Mouse (Mus musculus) lung, embryonic 16.5 days (tissue): ENCODE data around the gene Rnf224. TPM values are rescaled to one million over a fixed set of nuclear protein-coding genes. Genes with fewer than 3 reads are reported as not detected.

Experiments used
- ATAC-seq: fragments of 200-750 bp; cut with Nextera tagmentation; 2 replicates; pipeline ENCODE4 v1.8.0; 2017; ENCODE audit warnings: low read depth, mild to moderate bottlenecking, moderate library complexity
- H3K27ac ChIP-seq: fragments of 300-500 bp; sonication (generic); 2 replicates; pipeline ENCODE4 v1.5.1; 2014; ENCODE audit warnings: mild to moderate bottlenecking, control low read depth, low read length
- H3K27me3 ChIP-seq: fragments of 300-500 bp; sonication (generic); 2 replicates; pipeline ENCODE4 v1.6.1; 2014; ENCODE audit warnings: low read depth, low read length, mixed read lengths; ENCODE audit not compliant: control insufficient read depth, insufficient read depth
- H3K36me3 ChIP-seq: fragments of 300-500 bp; sonication (generic); 2 replicates; pipeline ENCODE4 v1.6.1; 2014; ENCODE audit warnings: low read length; ENCODE audit not compliant: control insufficient read depth, insufficient read depth
- H3K4me1 ChIP-seq: fragments of 300-500 bp; sonication (generic); replicated peaks from 2 replicates; pipeline ENCODE4 v1.6.1; 2014; ENCODE audit warnings: low read length, mixed read lengths; ENCODE audit not compliant: control insufficient read depth, insufficient read depth
- H3K4me2 ChIP-seq: fragments of 300-500 bp; sonication (generic); 2 replicates; pipeline ENCODE4 v1.6.1; 2014; ENCODE audit warnings: low read depth, low read length, control low read depth
- H3K4me3 ChIP-seq: fragments of 300-500 bp; sonication (generic); 2 replicates; pipeline ENCODE4 v1.5.1; 2014; ENCODE audit warnings: mild to moderate bottlenecking, low read length, control low read depth
- H3K9ac ChIP-seq: fragments of 300-500 bp; sonication (generic); 2 replicates; pipeline ENCODE4 v1.6.1; 2014; ENCODE audit warnings: low read length, control low read depth
- H3K9me3 ChIP-seq: fragments of 300-500 bp; sonication (generic); 2 replicates; pipeline ENCODE4 v1.6.1; 2016; ENCODE audit warnings: low read length; ENCODE audit not compliant: control insufficient read depth
- WGBS: fragments of 180-500 bp; shearing (Covaris S2); extraction: QIAGEN DNeasy Blood & Tissue Kit; methylation state at CpG from one replicate; pipeline ENCODE4 v1.1.7; 2014; 5-methylcytosine and 5-hydroxymethylcytosine counted together
- polyA plus RNA-seq: library from polyadenylated mRNA; unstranded; fragments of >200 nt; fragmentation: Nextera tagmentation; extraction: Ambion mirVana; gene quantifications from 2 replicates; pipeline ENCODE4 v1.2.1, GENCODE M21; 2015

Rnf224 gene
- polyA plus RNA-seq, 1 experiment from 2014 or later = not detected

DNA sequence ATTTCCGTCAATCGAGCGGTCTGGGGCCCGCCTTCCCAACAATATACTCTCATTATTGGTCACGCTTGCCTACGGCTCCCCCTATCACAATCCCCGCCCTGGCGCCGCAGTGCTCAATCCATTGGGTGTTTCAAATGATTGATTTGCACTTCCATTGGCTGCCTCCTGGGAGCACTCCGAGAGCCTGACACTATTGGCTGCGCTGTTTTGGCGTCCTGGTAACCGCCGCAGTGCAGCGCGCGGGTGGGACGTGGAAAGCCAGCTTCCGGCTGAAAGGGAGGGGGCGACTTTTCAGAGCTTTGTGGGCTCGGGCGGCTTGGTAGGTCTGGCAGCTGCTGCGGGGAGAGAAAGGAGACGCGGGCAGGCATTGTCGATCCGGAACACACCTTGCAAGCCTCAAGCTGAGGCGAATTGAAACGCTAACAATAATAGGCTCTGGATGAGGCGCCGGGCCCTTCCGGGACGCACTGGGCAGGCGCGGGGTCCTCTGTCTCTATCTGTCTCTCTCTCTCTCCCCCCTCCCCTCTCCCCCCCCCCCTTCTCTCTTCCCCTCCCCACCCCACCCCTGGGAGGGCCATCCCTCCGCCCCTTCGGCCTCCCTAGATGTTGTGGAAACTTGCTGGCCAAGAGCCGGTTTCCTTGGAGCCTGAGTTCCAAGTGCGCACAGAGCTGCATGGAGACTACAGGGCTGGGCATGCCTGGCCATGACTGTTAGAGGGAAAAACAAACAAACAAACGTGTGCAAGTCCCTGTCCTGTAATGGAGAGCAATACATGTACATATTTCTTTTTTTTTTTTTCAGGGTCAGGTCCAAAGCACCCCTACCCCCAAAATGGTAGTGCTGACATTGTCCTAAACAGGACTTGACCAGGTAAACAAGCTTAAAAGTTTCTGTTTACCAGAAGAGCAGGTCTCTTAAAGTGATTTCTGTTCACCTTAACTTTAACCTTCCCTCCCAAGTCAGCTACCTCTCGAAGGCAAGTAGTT is 11.5 kb downstream of the Rnf224 start:
- Histone ChIP-seq H3K27ac (peak overlapping the region; percentile 99), H3K4me2 (peak overlapping the region; percentile 49), H3K36me3 (peaks cover 7% of the 10 kb centered on the region), H3K9me3 (no peaks in the 10 kb centered on the region), H3K27me3 (no peaks in the 10 kb centered on the region), H3K4me3 (peak overlapping the region; percentile 87), H3K9ac (peak overlapping the region; percentile 76), H3K4me1 (peaks cover 20% of the 10 kb centered on the region)
- peak; percentile 95 for ATAC-seq
- WGBS = 2% methylated on average over 41 of the region's 41 CpGs

DNA sequence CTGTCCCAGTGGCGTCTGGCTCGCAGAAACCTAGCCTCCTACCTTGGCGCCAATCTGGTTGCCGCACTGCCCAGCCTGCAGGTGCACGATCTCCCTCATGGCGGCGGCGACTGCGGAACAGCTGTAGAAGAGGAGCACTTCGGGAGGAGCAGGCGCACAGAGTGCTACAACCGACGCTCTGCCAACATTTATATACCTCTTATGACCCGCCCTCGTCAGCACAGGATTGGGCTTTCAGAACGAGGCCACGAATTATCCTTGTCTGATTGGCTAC is 12.2 kb downstream of the Rnf224 start, which contains the start of gene Tubb4b:
Gene Tubb4b, minus strand, starts transcription at position 211 of the 274 bp plus-strand sequence.
- ATAC-seq = no peak
- H3K4me2 ChIP-seq = peak within 1 kb of the TSS; percentile 90
- WGBS = under 1% methylated on average over 17 of the region's 17 CpGs

DNA sequence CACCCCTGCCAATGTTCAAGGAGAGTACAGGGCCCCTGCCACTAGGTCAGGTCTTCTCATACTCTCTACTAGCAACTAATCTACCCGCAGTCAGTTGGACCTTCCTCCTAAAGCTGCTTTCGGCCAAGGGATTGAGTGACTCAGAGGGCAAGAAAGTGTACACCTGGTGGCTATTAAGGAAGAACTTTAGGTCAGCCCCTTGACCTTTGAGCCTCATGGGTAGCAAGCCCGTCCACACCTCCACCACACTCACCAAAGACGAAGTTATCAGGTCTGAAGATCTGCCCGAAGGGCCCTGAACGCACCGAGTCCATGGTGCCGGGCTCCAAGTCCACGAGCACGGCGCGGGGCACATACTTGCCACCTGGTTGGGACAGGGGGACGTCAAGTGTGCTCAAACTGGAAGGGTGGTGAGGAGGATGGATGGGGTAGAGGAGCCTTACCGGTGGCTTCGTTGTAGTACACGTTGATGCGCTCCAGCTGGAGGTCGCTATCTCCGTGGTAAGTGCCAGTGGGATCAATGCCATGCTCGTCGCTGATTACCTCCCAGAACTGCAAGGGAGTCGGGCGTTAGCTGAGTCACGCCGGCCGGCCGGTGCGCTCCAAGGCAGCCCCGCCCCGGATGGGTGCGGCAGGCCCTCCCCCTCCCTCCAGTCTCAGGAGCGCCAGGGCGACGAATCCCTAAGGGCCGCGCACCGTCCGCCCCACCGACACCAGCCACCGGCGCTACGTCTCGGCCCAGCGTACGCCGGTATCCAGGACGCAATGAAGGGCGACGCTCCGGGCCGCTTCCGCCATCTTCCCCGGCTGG is 12.7 kb downstream of the Rnf224 start:
- ATAC-seq = peak; percentile 45
- under 1% methylated on average over 50 of the region's 53 CpGs for WGBS
- Histone ChIP-seq H3K4me3 (peak overlapping the region; percentile 87), H3K4me2 (peak overlapping the region; percentile 90), H3K27ac (peak overlapping the region; percentile 97), H3K4me1 (peaks cover 19% of the 10 kb centered on the region), H3K9ac (peak overlapping the region; percentile 85), H3K36me3 (peaks cover 7% of the 10 kb centered on the region), H3K27me3 (no peaks in the 10 kb centered on the region), H3K9me3 (no peaks in the 10 kb centered on the region)

More for the DNA sequence above, 12.2 kb downstream of the Rnf224 start, which contains the start of gene Tubb4b:
- Histone ChIP-seq H3K9ac (peak within 1 kb of the TSS; percentile 85), H3K4me3 (peak within 1 kb of the TSS; percentile 87), H3K36me3 (peaks cover 7% of the 10 kb centered on the region), H3K4me1 (peaks cover 20% of the 10 kb centered on the region), H3K27ac (peak within 1 kb of the TSS; percentile 99), H3K27me3 (no peaks in the 10 kb centered on the region), H3K9me3 (no peaks in the 10 kb centered on the region)

DNA sequence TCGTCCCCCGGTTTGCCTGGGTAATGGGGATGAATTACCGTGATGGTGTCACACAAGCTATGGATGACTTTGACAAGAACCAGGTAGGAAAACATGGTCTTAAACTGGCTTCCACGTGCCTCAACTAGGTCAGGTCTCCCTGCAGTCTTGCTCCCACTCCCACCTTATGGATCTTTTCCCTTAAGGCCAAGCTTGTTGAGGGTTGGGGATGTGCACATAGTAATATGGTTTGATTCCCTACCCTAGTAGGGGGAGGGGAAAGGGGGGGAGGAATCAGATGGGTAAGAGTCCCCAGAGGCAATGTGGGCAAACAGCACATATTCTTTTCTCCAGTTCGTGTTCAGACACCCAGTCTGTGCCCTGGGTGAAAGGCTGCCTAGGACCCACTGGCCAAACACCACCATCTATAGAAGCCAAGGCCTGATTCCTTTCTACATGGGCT is 15.2 kb downstream of the Rnf224 start:
- Histone ChIP-seq H3K36me3 (peaks cover 7% of the 10 kb centered on the region), H3K27ac (no peak overlapping the region), H3K27me3 (no peaks in the 10 kb centered on the region), H3K4me3 (no peak overlapping the region), H3K9me3 (no peaks in the 10 kb centered on the region), H3K4me2 (no peak overlapping the region), H3K9ac (no peak overlapping the region), H3K4me1 (peaks cover 11% of the 10 kb centered on the region)
- 70% methylated on average over 5 of the region's 5 CpGs for WGBS
- ATAC-seq = no peak

DNA sequence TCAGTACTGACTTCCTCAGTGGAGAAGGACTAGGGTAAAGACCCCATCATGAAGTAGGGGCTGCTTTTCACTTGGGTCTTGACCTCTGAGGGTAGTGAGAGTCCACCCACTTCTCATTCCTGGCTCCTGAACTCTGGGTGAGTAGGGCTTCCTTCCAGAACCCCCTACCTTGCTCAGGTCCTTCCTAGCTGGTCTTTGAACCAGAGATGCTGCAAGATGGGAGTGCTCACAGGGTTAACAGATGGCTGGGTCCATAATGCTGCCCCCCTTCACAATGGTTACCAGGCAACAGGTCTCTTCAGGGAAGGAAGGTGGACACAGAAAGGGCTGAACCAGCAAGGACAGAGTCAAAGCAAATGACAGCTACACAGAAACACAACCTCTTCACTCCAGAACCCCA is 18.1 kb downstream of the Rnf224 start, which contains the start of gene Fam166a:
Gene Fam166a, plus strand, starts transcription at position 301 of the 400 bp plus-strand sequence.
- no peak within 1 kb of the TSS for H3K4me3 ChIP-seq
- no peak within 1 kb of the TSS for H3K4me2 ChIP-seq
- H3K27me3 ChIP-seq = no peaks in the 10 kb centered on the region
- H3K36me3 ChIP-seq = peaks cover 7% of the 10 kb centered on the region
- H3K9me3 ChIP-seq = no peaks in the 10 kb centered on the region
- no peak within 1 kb of the TSS for H3K27ac ChIP-seq
- H3K9ac ChIP-seq = no peak within 1 kb of the TSS
- no peak for ATAC-seq
- H3K4me1 ChIP-seq = peaks cover 3% of the 10 kb centered on the region

DNA sequence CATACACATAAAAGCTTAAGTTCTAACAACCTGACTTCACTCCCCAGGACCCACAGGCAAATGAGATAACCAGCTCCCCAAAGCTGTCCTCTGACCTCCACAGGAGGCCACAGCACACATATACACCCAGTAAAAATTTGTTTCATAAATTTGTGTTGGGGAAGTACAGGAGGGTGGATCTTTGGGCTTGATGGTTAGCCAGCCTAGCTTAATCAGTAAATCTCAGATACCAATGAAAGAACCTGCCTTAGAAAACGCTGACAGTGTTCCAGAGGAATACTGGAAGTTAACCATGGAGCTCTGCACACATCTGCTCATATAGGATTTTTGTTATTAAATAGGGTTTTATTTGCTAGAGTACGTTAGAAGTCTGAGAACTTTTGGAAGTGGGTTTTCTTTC is 18.9 kb downstream of the Rnf224 start:
- no peaks in the 10 kb centered on the region for H3K9me3 ChIP-seq
- 53% methylated on average over 2 of the region's 2 CpGs for WGBS
- H3K9ac ChIP-seq = no peak overlapping the region
- no peak overlapping the region for H3K4me3 ChIP-seq
- no peak overlapping the region for H3K4me2 ChIP-seq
- no peaks in the 10 kb centered on the region for H3K27me3 ChIP-seq
- ATAC-seq = no peak
- H3K36me3 ChIP-seq = peaks cover 7% of the 10 kb centered on the region
- no peak overlapping the region for H3K27ac ChIP-seq
- no peaks in the 10 kb centered on the region for H3K4me1 ChIP-seq

DNA sequence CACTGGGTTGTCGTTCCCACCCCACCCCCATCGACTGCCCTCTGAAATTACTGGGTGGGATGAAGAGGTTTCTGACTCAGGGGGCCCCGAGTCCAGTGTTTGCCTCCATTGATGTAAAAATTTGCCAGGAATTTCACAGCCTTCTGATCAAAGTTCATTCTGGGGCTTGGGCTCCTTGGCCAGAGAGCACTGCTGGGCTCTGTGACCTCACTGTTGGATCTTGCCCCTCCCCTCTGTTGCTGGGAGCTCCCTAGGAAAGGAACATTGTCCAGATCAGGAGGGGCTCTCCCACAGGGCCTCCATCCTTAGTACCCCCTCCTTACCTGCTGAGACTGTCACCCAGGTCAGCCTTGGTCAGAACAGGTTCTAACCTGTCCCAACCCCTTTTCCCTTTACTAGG is 22.1 kb downstream of the Rnf224 start, which contains the start of gene Stpg3:
Gene Stpg3, minus strand, starts transcription at position 194 of the 400 bp plus-strand sequence.
- H3K27me3 ChIP-seq = no peaks in the 10 kb centered on the region
- peaks cover 11% of the 10 kb centered on the region for H3K4me1 ChIP-seq
- H3K9ac ChIP-seq = no peak within 1 kb of the TSS
- no peaks in the 10 kb centered on the region for H3K9me3 ChIP-seq
- no peak within 1 kb of the TSS for H3K4me2 ChIP-seq
- no peaks in the 10 kb centered on the region for H3K36me3 ChIP-seq
- ATAC-seq = no peak
- H3K27ac ChIP-seq = no peak within 1 kb of the TSS
- 57% methylated on average over 3 of the region's 3 CpGs for WGBS
- no peak within 1 kb of the TSS for H3K4me3 ChIP-seq

DNA sequence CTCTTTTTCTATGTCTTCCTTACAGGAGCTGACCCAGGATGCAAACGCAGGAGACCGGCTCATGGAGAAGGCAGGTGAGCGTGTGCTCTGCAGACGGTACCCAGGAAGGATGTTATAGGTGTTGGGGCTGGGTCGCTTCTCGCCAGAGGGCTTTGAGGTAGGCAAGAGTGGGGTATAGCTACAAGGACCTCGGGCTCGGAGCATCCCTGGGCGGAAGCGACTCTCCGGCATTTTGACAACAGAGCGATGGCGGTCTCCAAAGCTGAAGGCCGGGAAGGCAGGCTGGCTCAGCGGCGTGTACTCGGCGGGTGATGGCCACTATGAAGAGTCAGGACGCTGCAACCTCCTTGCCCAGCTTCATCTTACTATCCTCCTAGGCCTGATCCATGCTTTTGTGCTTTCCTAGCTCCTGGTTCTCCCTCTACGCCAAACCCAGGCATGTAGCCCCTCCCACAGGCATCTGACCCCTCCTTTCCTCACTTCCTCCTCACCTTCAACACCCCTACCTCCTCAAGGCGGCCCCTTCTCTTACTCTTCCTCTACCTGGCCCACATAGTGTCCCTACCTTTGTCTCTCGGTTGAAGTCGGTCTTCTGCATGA is 23.2 kb downstream of the Rnf224 start:
- H3K27ac ChIP-seq = no peak overlapping the region
- H3K4me3 ChIP-seq = no peak overlapping the region
- no peaks in the 10 kb centered on the region for H3K9me3 ChIP-seq
- no peak overlapping the region for H3K9ac ChIP-seq
- H3K27me3 ChIP-seq = no peaks in the 10 kb centered on the region
- WGBS = 60% methylated on average over 23 of the region's 23 CpGs
- no peak overlapping the region for H3K4me2 ChIP-seq
- H3K4me1 ChIP-seq = peaks cover 11% of the 10 kb centered on the region
- H3K36me3 ChIP-seq = no peaks in the 10 kb centered on the region
- ATAC-seq = no peak
